Mouse (Mus musculus): Measurements from ENCODE around the gene Tyw1. TPM values are rescaled to one million over a fixed set of nuclear protein-coding genes. Genes with fewer than 3 reads are reported as not detected.

The Tyw1 gene
- polyA plus RNA-seq, 1 experiment from 2014 or later: 17.7 TPM

DNA sequence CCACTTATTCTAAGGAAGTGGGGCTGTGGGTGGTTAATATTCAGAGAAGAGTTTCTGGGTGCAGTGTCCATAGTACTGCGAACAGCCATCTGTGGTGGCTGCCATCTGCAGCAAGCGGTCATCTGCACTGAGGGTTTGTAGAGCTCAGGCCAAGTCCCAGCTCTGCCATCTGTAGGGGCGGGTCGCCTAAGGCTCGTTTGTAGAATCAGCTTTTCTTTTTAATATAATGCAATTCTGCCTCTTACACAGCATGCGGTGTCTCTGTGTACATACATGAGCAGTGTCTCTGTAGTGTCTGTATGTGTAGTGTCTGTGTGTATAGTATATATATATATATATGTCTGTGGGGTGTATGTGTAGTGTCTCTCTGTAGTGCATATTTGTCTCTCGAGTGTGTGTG, 78.1 kb downstream of the Tyw1 start:
- H3K4me2 ChIP-seq (ENCODE audit: low read depth, low read length): no peak overlapping the region
- peaks cover 3% of the 10 kb centered on the region; the same call in 1 of the 2 replicates for H3K9me3 ChIP-seq (replicated peaks; ENCODE audit: control insufficient read depth, low read length)
- peaks cover 24% of the 10 kb centered on the region for H3K36me3 ChIP-seq (ENCODE audit: control insufficient read depth, insufficient read depth)
- H3K27ac ChIP-seq (ENCODE audit: low read length): no peak overlapping the region
- H3K27me3 ChIP-seq (ENCODE audit: control insufficient read depth, insufficient read depth, low read length): no peaks in the 10 kb centered on the region
- no peaks in the 10 kb centered on the region for H3K4me1 ChIP-seq (ENCODE audit: control insufficient read depth, insufficient read depth, low read length)
- H3K9ac ChIP-seq (ENCODE audit: low read length): no peak overlapping the region
- ATAC-seq (replicated peaks; ENCODE audit: extremely low read depth, insufficient read depth, low FRiP score): no peak
- H3K4me3 ChIP-seq (ENCODE audit: low read length): no peak overlapping the region
- 87% methylated on average over 7 of the region's 7 CpGs for WGBS

DNA sequence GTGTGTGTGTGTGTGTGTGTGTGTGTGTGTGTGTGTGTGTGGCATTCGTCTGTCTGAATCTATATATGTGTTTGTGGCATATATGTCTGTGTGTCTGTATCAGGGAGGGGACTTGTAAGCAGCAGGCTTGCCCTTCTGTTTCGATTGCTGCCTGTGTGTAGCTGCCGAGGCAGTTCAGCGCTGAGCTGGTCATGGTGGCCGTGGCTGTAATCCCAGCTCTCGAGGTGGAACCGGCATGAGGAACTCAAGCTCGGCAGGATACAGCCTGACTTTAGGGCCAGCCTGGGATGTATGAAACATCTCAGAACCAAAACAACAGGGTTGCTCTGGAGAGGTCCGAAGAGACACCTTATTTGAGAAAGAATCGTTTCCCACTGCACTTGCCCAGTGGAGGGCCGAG, 78.6 kb downstream of the Tyw1 start:
- no peak overlapping the region for H3K9ac ChIP-seq (ENCODE audit: low read length)
- H3K36me3 ChIP-seq (ENCODE audit: control insufficient read depth, insufficient read depth): peaks cover 24% of the 10 kb centered on the region
- 92% methylated on average over 11 of the region's 11 CpGs for WGBS
- H3K4me3 ChIP-seq (ENCODE audit: low read length): no peak overlapping the region
- peaks cover 3% of the 10 kb centered on the region; the same call in 1 of the 2 replicates for H3K9me3 ChIP-seq (replicated peaks; ENCODE audit: control insufficient read depth, low read length)
- H3K4me1 ChIP-seq (ENCODE audit: control insufficient read depth, insufficient read depth, low read length): no peaks in the 10 kb centered on the region
- H3K27me3 ChIP-seq (ENCODE audit: control insufficient read depth, insufficient read depth, low read length): no peaks in the 10 kb centered on the region
- H3K27ac ChIP-seq (ENCODE audit: low read length): no peak overlapping the region
- H3K4me2 ChIP-seq (ENCODE audit: low read depth, low read length): no peak overlapping the region
- ATAC-seq (replicated peaks; ENCODE audit: extremely low read depth, insufficient read depth, low FRiP score): no peak

DNA sequence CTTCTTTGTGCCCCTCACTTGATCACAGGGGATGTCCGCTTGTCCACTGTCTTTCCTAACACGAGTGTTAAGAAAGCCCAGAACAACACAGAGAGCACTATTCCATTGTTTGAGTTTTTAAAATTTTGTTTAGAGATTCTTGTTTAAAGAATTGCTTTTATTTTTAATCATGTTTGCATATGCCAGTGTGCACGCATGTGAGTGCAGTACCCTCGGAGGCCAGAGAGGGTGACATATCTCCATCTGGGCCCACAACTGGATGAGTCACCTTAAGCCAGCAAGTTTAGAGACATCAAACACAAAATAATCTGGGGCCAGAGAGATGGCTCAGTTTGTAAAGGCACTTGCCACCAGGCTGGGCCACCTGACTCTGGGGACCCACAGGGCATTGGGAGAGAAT, 80.0 kb downstream of the Tyw1 start:
- no peak overlapping the region for H3K4me2 ChIP-seq (ENCODE audit: low read depth, low read length)
- H3K4me3 ChIP-seq (ENCODE audit: low read length): no peak overlapping the region
- H3K27ac ChIP-seq (ENCODE audit: low read length): no peak overlapping the region
- peaks cover 3% of the 10 kb centered on the region; the same call in 1 of the 2 replicates for H3K9me3 ChIP-seq (replicated peaks; ENCODE audit: control insufficient read depth, low read length)
- H3K9ac ChIP-seq (ENCODE audit: low read length): no peak overlapping the region
- ATAC-seq (replicated peaks; ENCODE audit: extremely low read depth, insufficient read depth, low FRiP score): no peak
- H3K4me1 ChIP-seq (ENCODE audit: control insufficient read depth, insufficient read depth, low read length): no peaks in the 10 kb centered on the region
- WGBS: 97% methylated on average over 4 of the region's 4 CpGs
- peaks cover 24% of the 10 kb centered on the region for H3K36me3 ChIP-seq (ENCODE audit: control insufficient read depth, insufficient read depth)
- H3K27me3 ChIP-seq (ENCODE audit: control insufficient read depth, insufficient read depth, low read length): no peaks in the 10 kb centered on the region

DNA sequence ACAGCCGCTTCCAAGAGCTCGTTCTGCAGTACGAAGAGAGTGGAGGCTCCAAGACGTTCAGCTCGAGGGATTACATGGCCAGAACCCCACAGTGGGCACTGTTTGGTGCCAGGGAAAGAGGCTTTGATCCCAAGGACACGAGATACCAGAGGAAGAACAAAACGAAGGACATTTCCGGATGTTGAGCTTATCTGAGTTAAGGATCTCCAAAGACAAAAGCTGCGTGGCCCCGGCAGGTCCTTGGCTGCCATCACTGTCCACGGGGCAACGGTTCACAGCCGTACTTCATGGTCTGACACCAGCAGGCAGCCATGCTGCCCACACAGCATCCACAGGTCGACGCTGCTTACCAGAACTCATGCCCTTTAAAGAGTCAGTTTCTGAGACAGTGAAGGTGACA, 85.2 kb downstream of the Tyw1 start:
- Histone ChIP-seq H3K9me3 (replicated peaks; ENCODE audit: control insufficient read depth, low read length) (peaks cover under 1% of the 10 kb centered on the region; the same call in 1 of the 2 replicates), H3K4me1 (ENCODE audit: control insufficient read depth, insufficient read depth, low read length) (no peaks in the 10 kb centered on the region), H3K36me3 (ENCODE audit: control insufficient read depth, insufficient read depth) (peaks cover 29% of the 10 kb centered on the region), H3K27ac (ENCODE audit: low read length) (no peak overlapping the region), H3K27me3 (ENCODE audit: control insufficient read depth, insufficient read depth, low read length) (no peaks in the 10 kb centered on the region), H3K4me2 (ENCODE audit: low read depth, low read length) (no peak overlapping the region), H3K4me3 (ENCODE audit: low read length) (no peak overlapping the region), H3K9ac (ENCODE audit: low read length) (no peak overlapping the region)
- 90% methylated on average over 15 of the region's 15 CpGs for WGBS
- no peak for ATAC-seq (replicated peaks; ENCODE audit: extremely low read depth, insufficient read depth, low FRiP score)

DNA sequence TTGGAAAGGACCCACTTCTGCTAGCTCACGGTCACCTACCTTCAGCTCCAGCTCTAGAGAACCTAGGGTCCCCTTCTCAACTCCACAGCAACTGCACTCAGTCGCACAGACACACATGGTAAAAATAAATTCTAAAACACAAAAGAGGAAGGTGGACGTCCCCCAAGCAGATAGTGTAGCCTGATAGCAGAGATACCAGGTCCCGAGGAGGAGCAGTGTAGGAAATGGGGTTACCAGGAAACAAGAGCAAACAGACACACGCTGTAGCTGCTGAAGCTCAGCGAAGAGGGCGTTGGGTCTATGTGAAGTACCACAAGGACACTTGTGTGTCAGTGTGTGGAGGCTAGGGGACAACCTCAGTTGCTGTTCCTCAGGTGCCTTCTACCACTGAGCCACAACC, 89.6 kb downstream of the Tyw1 start:
- Histone ChIP-seq H3K36me3 (ENCODE audit: control insufficient read depth, insufficient read depth) (peaks cover 14% of the 10 kb centered on the region), H3K27me3 (ENCODE audit: control insufficient read depth, insufficient read depth, low read length) (no peaks in the 10 kb centered on the region), H3K4me3 (ENCODE audit: low read length) (no peak overlapping the region), H3K27ac (ENCODE audit: low read length) (no peak overlapping the region), H3K4me2 (ENCODE audit: low read depth, low read length) (no peak overlapping the region), H3K9ac (ENCODE audit: low read length) (no peak overlapping the region), H3K4me1 (ENCODE audit: control insufficient read depth, insufficient read depth, low read length) (no peaks in the 10 kb centered on the region), H3K9me3 (replicated peaks; ENCODE audit: control insufficient read depth, low read length) (peaks cover 10% of the 10 kb centered on the region)
- ATAC-seq (replicated peaks; ENCODE audit: extremely low read depth, insufficient read depth, low FRiP score): no peak
- 64% methylated on average over 7 of the region's 7 CpGs for WGBS

DNA sequence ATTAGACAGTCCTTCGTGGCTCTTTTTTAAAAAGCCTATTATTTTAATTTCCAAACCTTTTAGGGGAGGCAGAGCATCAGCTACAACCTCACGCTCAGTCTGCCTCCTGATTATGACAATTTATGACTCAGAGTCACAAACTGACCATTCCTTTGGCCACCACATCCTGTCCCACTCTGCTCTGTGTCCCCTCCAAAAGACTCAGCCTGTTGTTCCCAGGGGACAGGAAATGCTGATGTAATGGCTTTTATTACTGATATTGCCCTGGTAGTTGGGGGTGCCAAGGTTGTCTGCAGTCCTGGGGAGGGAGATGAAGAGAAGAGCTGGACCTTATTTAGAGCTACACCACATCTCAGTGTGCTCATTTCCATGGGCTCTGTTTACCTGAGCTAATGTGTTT, 90.5 kb downstream of the Tyw1 start:
- Histone ChIP-seq H3K27ac (ENCODE audit: low read length) (no peak overlapping the region), H3K4me2 (ENCODE audit: low read depth, low read length) (no peak overlapping the region), H3K27me3 (ENCODE audit: control insufficient read depth, insufficient read depth, low read length) (no peaks in the 10 kb centered on the region), H3K36me3 (ENCODE audit: control insufficient read depth, insufficient read depth) (peaks cover 9% of the 10 kb centered on the region), H3K4me1 (ENCODE audit: control insufficient read depth, insufficient read depth, low read length) (no peaks in the 10 kb centered on the region), H3K9me3 (replicated peaks; ENCODE audit: control insufficient read depth, low read length) (peaks cover 10% of the 10 kb centered on the region), H3K4me3 (ENCODE audit: low read length) (no peak overlapping the region), H3K9ac (ENCODE audit: low read length) (no peak overlapping the region)
- 77% methylated on average over 2 of the region's 2 CpGs for WGBS
- ATAC-seq (replicated peaks; ENCODE audit: extremely low read depth, insufficient read depth, low FRiP score): no peak

DNA sequence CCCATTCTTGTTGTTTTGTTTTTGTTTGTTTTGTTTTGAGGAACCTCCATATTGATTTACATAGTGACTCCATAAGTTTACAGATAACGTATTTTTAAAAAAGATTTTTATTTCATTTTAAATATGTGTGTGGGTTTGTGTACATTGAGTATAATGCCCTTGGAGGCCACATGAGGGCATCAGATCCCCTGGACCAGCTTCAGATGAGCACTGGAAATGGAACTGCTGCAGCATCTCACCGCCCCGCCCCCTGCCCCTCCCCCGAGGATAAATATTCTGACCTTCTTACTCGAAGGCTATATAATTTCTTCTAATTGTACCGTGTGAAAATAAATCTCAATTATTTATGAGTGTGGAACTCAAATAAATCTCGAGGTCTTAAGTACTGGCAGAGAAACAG, 99.8 kb downstream of the Tyw1 start:
- 55% methylated on average over 7 of the region's 7 CpGs for WGBS
- Histone ChIP-seq H3K36me3 (ENCODE audit: control insufficient read depth, insufficient read depth) (no peaks in the 10 kb centered on the region), H3K9me3 (replicated peaks; ENCODE audit: control insufficient read depth, low read length) (no peaks in the 10 kb centered on the region), H3K4me1 (ENCODE audit: control insufficient read depth, insufficient read depth, low read length) (no peaks in the 10 kb centered on the region), H3K27ac (ENCODE audit: low read length) (no peak overlapping the region), H3K4me2 (ENCODE audit: low read depth, low read length) (no peak overlapping the region), H3K4me3 (ENCODE audit: low read length) (no peak overlapping the region), H3K9ac (ENCODE audit: low read length) (no peak overlapping the region), H3K27me3 (ENCODE audit: control insufficient read depth, insufficient read depth, low read length) (no peaks in the 10 kb centered on the region)
- no peak for ATAC-seq (replicated peaks; ENCODE audit: extremely low read depth, insufficient read depth, low FRiP score)

DNA sequence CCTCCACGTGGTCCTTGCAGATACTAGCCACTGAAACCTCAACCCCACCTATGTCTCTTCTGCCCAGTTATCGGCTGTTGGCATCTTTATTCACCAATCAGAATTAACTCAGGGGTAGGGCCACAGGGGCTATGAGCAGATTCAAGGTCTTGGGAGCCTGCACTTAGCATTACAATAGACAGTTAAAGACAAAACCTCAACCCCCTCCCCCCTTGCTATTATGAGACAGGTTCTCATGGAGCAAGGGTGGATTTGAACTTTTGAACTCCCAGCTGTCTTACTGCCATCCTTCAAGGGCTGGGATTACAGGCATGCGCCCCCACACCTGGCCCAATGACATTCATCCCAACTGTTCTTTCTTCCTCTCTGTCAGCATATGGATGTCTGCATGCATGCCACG, 107.7 kb downstream of the Tyw1 start:
- Histone ChIP-seq H3K9me3 (replicated peaks; ENCODE audit: control insufficient read depth, low read length) (no peaks in the 10 kb centered on the region), H3K36me3 (ENCODE audit: control insufficient read depth, insufficient read depth) (no peaks in the 10 kb centered on the region), H3K27me3 (ENCODE audit: control insufficient read depth, insufficient read depth, low read length) (no peaks in the 10 kb centered on the region), H3K4me3 (ENCODE audit: low read length) (no peak overlapping the region), H3K4me2 (ENCODE audit: low read depth, low read length) (no peak overlapping the region), H3K27ac (ENCODE audit: low read length) (no peak overlapping the region), H3K4me1 (ENCODE audit: control insufficient read depth, insufficient read depth, low read length) (no peaks in the 10 kb centered on the region), H3K9ac (ENCODE audit: low read length) (no peak overlapping the region)
- WGBS: 61% methylated on average over 4 of the region's 4 CpGs
- ATAC-seq (replicated peaks; ENCODE audit: extremely low read depth, insufficient read depth, low FRiP score): no peak

DNA sequence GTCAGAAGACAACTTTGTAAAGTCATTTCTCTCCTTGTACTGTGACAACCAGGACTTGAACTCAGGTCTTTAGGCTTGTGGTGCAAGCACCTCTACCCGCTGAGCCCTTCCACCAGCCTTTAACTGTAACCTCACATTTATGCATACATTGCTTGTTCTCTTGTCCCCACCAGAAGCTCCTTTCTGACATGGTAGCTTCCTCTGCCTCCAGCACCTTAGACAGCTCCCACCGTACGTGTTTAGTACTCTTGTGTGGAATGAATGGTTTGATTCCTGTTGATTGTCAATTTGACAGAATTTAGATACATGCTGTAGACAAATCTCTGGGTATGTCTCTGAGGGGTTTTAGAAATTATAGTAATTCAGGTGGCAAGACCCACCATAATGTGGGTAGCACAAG, 108.4 kb downstream of the Tyw1 start:
- Histone ChIP-seq H3K36me3 (ENCODE audit: control insufficient read depth, insufficient read depth) (no peaks in the 10 kb centered on the region), H3K4me2 (ENCODE audit: low read depth, low read length) (no peak overlapping the region), H3K4me1 (ENCODE audit: control insufficient read depth, insufficient read depth, low read length) (no peaks in the 10 kb centered on the region), H3K9ac (ENCODE audit: low read length) (no peak overlapping the region), H3K27me3 (ENCODE audit: control insufficient read depth, insufficient read depth, low read length) (no peaks in the 10 kb centered on the region), H3K27ac (ENCODE audit: low read length) (no peak overlapping the region), H3K9me3 (replicated peaks; ENCODE audit: control insufficient read depth, low read length) (no peaks in the 10 kb centered on the region), H3K4me3 (ENCODE audit: low read length) (no peak overlapping the region)
- 30% methylated on average over 3 of the region's 3 CpGs for WGBS
- ATAC-seq (replicated peaks; ENCODE audit: extremely low read depth, insufficient read depth, low FRiP score): no peak

DNA sequence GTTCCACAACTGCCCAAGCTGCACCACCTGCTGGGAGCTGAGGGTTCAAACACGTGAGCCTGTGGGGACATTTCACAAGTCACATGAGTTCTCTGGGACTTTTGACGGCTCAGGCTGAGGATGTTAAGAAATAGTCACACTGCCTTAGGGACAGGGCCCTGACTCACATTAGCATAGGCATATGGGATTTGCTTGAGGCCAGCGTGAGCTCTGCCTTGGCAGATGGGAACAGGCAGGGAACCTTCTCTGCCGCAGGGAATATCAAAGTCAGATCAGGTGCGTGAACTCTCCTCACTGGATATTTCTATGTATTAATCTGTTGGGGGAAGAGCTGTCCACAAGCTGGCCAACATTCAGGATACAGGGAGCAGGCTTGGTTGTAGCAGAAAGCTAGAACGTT, 112.8 kb downstream of the Tyw1 start:
- 72% methylated on average over 6 of the region's 6 CpGs for WGBS
- ATAC-seq (replicated peaks; ENCODE audit: extremely low read depth, insufficient read depth, low FRiP score): no peak
- Histone ChIP-seq H3K27ac (ENCODE audit: low read length) (no peak overlapping the region), H3K36me3 (ENCODE audit: control insufficient read depth, insufficient read depth) (no peaks in the 10 kb centered on the region), H3K4me1 (ENCODE audit: control insufficient read depth, insufficient read depth, low read length) (no peaks in the 10 kb centered on the region), H3K9me3 (replicated peaks; ENCODE audit: control insufficient read depth, low read length) (no peaks in the 10 kb centered on the region; the same call in 1 of the 2 replicates), H3K4me2 (ENCODE audit: low read depth, low read length) (no peak overlapping the region), H3K27me3 (ENCODE audit: control insufficient read depth, insufficient read depth, low read length) (no peaks in the 10 kb centered on the region), H3K4me3 (ENCODE audit: low read length) (no peak overlapping the region), H3K9ac (ENCODE audit: low read length) (no peak overlapping the region)

All from heart, embryonic 16.5 days (tissue).